Mouse (Mus musculus) forebrain, postnatal 0 days (tissue): ENCODE results near the gene Cfap61. TPM values are rescaled to one million over a fixed set of nuclear protein-coding genes. Genes with fewer than 3 reads are reported as not detected.

Experiments used
- ATAC-seq: fragments of 200-750 bp; cut with Nextera tagmentation; 2 replicates; pipeline ENCODE4 v1.8.0; 2017; ENCODE audit warnings: mild to moderate bottlenecking, moderate library complexity
- DNase-seq: peaks from one replicate; pipeline ENCODE4 v3.0.0-alpha.2; 2015
- H3K27ac ChIP-seq: fragments of 300-500 bp; sonication (generic); 2 replicates; pipeline ENCODE4 v1.5.1; 2014; ENCODE audit warnings: low read depth, mild to moderate bottlenecking, antibody characterized with exemption, low read length, moderate library complexity, mixed read lengths
- H3K27me3 ChIP-seq: fragments of 300-500 bp; sonication (generic); 2 replicates; pipeline ENCODE4 v1.6.1; 2014; ENCODE audit warnings: mild to moderate bottlenecking, low read length, mixed read lengths; ENCODE audit not compliant: insufficient read depth
- H3K36me3 ChIP-seq: fragments of 300-500 bp; sonication (generic); 2 replicates; pipeline ENCODE4 v1.6.1; 2014; ENCODE audit warnings: mild to moderate bottlenecking, moderate library complexity; ENCODE audit not compliant: insufficient read depth
- H3K4me1 ChIP-seq: fragments of 300-500 bp; sonication (generic); 2 replicates; pipeline ENCODE4 v1.6.1; 2014; ENCODE audit warnings: antibody characterized with exemption; ENCODE audit not compliant: insufficient read depth
- H3K4me2 ChIP-seq: fragments of 300-500 bp; sonication (generic); 2 replicates; pipeline ENCODE4 v1.6.1; 2014; ENCODE audit warnings: low read depth, mild to moderate bottlenecking, moderate library complexity
- H3K4me3 ChIP-seq: fragments of 300-500 bp; sonication (generic); 2 replicates; pipeline ENCODE4 v1.5.1; 2014; ENCODE audit warnings: low read depth, low read length, mixed read lengths
- H3K9ac ChIP-seq: fragments of 300-500 bp; sonication (generic); 2 replicates; pipeline ENCODE4 v1.6.1; 2014; ENCODE audit warnings: mild to moderate bottlenecking
- H3K9me3 ChIP-seq: fragments of 300-500 bp; sonication (generic); 2 replicates; pipeline ENCODE4 v1.6.1; 2016; ENCODE audit warnings: low read length
- CTCF ChIP-seq: sonication (generic); IDR thresholded peaks from 2 replicates; pipeline ENCODE4 v1.5.1; 2016; ENCODE audit warnings: antibody characterized with exemption, control low read depth, low read depth
- WGBS: fragments of 180-500 bp; shearing (Covaris S2); extraction: QIAGEN DNeasy Blood & Tissue Kit; methylation state at CpG from one replicate; pipeline ENCODE4 v1.1.7; 2014; 5-methylcytosine and 5-hydroxymethylcytosine counted together
- polyA plus RNA-seq: library from polyadenylated mRNA; unstranded; fragments of >200 nt; fragmentation: Nextera tagmentation; extraction: Ambion mirVana; gene quantifications from 2 replicates; pipeline ENCODE4 v1.2.1, GENCODE M21; 2015
- total RNA-seq: library from RNA; depleted of rRNA; stranded (reverse); fragments of >200 nt; gene quantifications from 2 replicates; pipeline ENCODE4 v1.2.3, GENCODE M21; 2014

Gene Cfap61
- total and polyA plus RNA-seq, 2 experiments from 2014 or later, result 3.9 to 7.4 TPM

DNA sequence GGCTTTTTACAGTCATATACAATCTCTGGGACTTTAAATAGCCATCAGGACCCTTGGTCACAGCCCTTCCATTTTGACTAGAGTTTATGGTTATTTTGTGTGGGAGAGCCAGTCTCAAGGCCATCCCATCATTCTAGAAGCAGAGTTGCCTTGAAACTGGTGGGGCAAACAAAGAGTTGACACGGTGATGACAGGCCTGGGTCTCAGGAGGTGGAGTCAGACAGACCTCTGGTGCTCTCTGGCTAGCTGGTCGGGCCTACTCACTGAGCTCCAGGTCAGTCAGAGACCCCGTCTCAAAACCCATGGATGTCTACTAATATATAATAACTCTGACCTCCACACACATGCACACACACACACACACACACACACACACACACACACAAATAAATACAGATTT, 206.1 kb downstream of the Cfap61 start:
- no peak overlapping the region for H3K9ac ChIP-seq
- TF ChIP-seq CTCF, result no peak
- no peaks in the 10 kb centered on the region for H3K36me3 ChIP-seq
- WGBS, result 81% methylated on average over 3 of the region's 3 CpGs
- H3K27ac ChIP-seq, result no peak overlapping the region
- H3K4me2 ChIP-seq, result no peak overlapping the region
- H3K4me3 ChIP-seq, result no peak overlapping the region
- no peak for ATAC-seq
- no peaks in the 10 kb centered on the region for H3K4me1 ChIP-seq
- no peak for DNase-seq
- no peaks in the 10 kb centered on the region for H3K9me3 ChIP-seq
- no peaks in the 10 kb centered on the region for H3K27me3 ChIP-seq

DNA sequence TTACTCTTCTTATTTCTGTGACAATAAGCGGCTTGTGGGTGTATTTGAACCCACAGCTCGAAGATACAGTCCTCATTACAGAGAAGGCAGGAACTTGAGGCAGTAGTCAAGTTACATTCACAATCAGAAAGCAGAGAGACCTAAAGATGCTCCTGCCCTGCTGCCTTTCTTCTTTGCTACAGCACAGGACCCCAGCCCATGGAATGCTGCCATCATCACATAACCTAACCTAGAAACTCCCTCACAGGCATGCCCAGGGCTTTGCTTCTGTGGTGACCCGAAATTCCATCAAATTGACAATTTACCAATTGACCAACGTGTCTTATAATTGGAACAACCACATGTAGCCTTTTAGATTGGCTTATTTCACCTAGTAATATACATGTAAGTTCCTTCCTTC, 212.7 kb downstream of the Cfap61 start:
- Histone ChIP-seq H3K4me1 (no peaks in the 10 kb centered on the region), H3K9ac (no peak overlapping the region), H3K27me3 (no peaks in the 10 kb centered on the region), H3K27ac (no peak overlapping the region), H3K36me3 (no peaks in the 10 kb centered on the region), H3K9me3 (no peaks in the 10 kb centered on the region), H3K4me3 (no peak overlapping the region), H3K4me2 (no peak overlapping the region)
- no peak for DNase-seq
- no peak for TF ChIP-seq CTCF
- no peak for ATAC-seq
- whole genome bisulfite sequencing, result 90% methylated on average over 4 of the region's 4 CpGs

DNA sequence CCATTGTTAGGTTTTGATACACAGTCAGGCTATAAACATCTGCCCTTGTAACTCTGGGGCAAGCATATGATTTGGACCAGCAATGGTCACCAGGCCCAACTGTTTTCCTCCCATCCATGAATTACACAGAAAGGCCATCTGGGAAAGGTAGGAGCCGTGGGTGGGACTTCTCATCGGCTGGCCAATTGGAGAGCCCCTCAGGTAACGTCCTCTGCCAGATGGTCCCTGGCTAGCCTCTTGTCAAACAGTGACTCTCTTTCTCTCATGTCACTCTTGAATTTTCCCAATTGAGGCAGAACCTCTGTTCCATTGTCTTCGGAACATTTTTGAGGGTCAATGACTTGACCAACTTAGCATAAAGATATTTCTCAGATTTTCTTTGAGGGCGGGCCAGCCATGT, 213.2 kb downstream of the Cfap61 start:
- Histone ChIP-seq H3K4me3 (no peak overlapping the region), H3K36me3 (no peaks in the 10 kb centered on the region), H3K27me3 (no peaks in the 10 kb centered on the region), H3K27ac (no peak overlapping the region), H3K4me1 (no peaks in the 10 kb centered on the region), H3K9ac (no peak overlapping the region), H3K9me3 (no peaks in the 10 kb centered on the region), H3K4me2 (no peak overlapping the region)
- no peak for DNase-seq
- WGBS, result 96% methylated on average over 5 of the region's 5 CpGs
- ATAC-seq, result no peak
- TF ChIP-seq CTCF, result no peak

DNA sequence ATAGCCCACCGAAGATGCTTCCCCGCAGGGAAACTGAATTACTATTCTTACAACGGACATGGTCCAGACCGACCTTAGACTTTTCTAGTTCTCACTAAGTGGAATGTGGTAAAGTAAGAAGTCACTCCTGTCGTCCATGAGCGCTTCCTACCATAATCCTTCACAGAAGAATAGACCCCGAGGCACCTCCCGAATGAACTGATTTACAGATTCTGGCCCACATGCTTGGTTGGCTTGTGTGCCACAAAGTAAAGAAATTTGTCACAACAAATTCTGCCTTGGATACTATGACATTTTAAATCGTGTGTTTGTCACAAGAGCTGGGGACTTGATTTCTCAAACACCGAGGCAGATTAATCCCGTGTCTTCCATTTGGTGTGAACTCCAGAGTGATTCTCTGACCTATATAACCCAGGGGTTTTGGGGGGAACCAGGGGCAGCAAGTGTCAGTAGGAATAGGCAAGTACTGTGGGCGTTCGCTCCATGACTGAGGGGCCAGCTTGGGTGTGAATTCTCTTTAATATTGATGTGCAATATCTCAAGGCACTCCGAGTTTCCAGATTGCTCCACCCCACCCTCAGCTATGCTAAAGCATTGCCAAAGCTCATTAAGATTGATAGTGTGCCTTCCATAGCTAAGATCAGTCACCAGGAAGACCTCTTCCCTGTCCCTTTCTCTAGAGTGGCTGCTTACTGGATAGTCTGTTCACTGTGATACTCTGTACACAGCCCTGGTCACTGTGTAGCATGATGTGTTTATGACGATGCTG, 214.8 kb downstream of the Cfap61 start:
- H3K4me1 ChIP-seq, result no peaks in the 10 kb centered on the region
- no peak overlapping the region for H3K4me3 ChIP-seq
- no peak for TF ChIP-seq CTCF
- DNase-seq, result peak; percentile 52
- H3K9ac ChIP-seq, result no peak overlapping the region
- peak; percentile 67; the same call in 1 of the 2 replicates for ATAC-seq
- H3K4me2 ChIP-seq, result no peak overlapping the region
- H3K27ac ChIP-seq, result 0 out of 2 replicates have a peak overlapping the region, but pooled peaks have one; percentile 15
- no peaks in the 10 kb centered on the region for H3K9me3 ChIP-seq
- H3K36me3 ChIP-seq, result no peaks in the 10 kb centered on the region
- WGBS, result 53% methylated on average over 15 of the region's 15 CpGs
- H3K27me3 ChIP-seq, result no peaks in the 10 kb centered on the region

DNA sequence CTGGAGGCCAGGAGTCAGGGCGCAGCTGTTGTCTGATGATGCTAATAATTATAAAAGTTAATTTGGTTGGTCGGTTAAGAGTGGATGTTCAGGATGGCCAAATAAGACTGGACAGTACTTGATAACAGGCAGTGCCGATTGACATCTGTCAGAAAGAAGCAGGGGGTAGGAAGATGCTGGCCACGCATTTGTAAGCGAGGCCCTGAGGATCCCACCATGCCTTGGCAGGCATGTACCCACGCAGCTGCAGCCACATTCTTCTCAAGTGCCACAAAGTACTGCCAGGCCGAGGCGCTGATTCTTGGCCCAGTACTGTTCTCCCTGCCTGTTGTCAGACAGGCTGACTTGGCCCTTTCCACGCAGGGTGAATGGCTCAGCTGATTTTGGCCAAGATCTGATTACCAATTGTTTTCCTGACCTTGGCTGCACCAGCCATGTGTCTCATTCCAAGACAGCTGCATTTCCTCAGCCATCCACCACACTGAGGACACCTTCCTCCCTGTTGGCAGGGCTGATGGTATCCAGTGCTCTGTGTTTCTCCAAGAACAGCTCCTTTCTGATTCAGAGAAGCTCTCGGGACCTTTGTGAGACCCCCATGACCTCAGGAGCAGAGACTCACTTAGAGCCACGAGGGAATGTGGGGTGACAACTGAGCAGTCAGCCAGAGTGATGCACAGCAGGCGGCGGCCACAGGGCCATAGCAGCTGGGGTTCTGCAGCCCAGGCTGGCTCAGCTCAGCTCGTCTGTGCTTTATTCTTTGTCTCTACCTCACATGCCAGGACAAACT, 233.6 kb downstream of the Cfap61 start:
- WGBS, result 44% methylated on average over 14 of the region's 14 CpGs
- no peaks in the 10 kb centered on the region for H3K36me3 ChIP-seq
- ATAC-seq (peak; percentile 86), DNase-seq (peak; percentile 42)
- H3K9ac ChIP-seq, result no peak overlapping the region
- no peak overlapping the region for H3K4me2 ChIP-seq
- H3K9me3 ChIP-seq, result no peaks in the 10 kb centered on the region
- H3K27ac ChIP-seq, result no peak overlapping the region
- 0 out of 2 replicates have a peak, but pooled peaks cover 5% of the 10 kb centered on the region for H3K4me1 ChIP-seq
- no peak overlapping the region for H3K4me3 ChIP-seq
- no peak for TF ChIP-seq CTCF
- no peaks in the 10 kb centered on the region for H3K27me3 ChIP-seq

DNA sequence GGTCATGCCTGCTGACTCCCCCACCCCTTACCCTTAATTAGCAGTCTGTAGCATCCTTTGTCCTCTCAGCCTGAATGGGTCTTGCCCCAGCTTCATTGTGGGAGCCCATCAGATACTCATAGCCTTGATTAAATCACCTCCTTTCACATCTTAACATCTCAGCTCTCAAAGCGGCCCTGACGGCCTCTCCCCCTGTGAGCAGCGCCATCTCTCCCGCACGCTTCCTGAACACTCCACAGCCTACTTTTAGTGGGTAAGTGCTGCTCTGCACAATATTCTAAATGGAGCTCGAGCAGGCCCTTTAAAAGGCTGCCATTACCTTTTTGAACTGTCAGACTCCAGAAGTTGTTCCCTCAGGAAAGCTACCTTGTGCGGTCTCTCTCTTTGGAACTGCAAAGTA, 234.9 kb downstream of the Cfap61 start:
- no peak overlapping the region for H3K9ac ChIP-seq
- no peak for TF ChIP-seq CTCF
- no peak overlapping the region for H3K4me3 ChIP-seq
- 0 out of 2 replicates have a peak, but pooled peaks cover 5% of the 10 kb centered on the region for H3K4me1 ChIP-seq
- H3K36me3 ChIP-seq, result no peaks in the 10 kb centered on the region
- no peaks in the 10 kb centered on the region for H3K27me3 ChIP-seq
- WGBS, result 48% methylated on average over 7 of the region's 7 CpGs
- DNase-seq, result no peak
- H3K9me3 ChIP-seq, result no peaks in the 10 kb centered on the region
- no peak overlapping the region for H3K4me2 ChIP-seq
- H3K27ac ChIP-seq, result no peak overlapping the region
- no peak for ATAC-seq

DNA sequence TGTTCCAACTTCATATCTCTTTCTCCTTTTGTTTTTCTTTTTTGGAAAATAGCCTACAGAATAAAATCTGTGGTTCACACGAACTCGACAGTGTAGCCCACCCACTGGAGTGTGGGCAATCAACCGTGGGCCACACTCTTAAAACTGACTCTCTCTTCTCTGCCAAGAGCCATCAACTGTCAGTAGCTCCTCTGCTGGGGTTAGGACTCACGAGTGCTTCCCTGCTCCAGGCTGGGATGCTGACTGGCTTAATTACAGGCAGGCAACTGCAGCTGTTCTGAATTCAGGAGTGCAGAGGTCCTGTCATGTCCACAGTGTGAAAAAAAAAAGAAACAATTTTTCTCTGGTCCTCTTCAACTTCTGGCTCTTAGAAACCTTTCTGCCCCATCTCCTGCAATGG, 237.5 kb downstream of the Cfap61 start:
- Histone ChIP-seq H3K27me3 (no peaks in the 10 kb centered on the region), H3K9me3 (no peaks in the 10 kb centered on the region), H3K4me2 (no peak overlapping the region), H3K4me3 (no peak overlapping the region), H3K4me1 (peaks cover 5% of the 10 kb centered on the region; the same call in 1 of the 2 replicates), H3K36me3 (no peaks in the 10 kb centered on the region), H3K27ac (no peak overlapping the region), H3K9ac (no peak overlapping the region)
- no peak for DNase-seq
- 18% methylated on average over 4 of the region's 4 CpGs for WGBS
- no peak for TF ChIP-seq CTCF
- no peak for ATAC-seq
